ENCODE assay signal across 19 mouse cellular contexts in genomic region chr9:65639065-65639464, GRCm38 (mm10). TPM values are rescaled to one million over a fixed set of nuclear protein-coding genes. Genes with fewer than 3 reads are reported as not detected.
DNase-seq lines count a peak whose midpoint lies in the region; ATAC-seq and TF ChIP-seq lines count a peak whose summit lies in the region.
"Had no signal": no experiment of that assay in that cellular context is flagged by ENCODE, and none has a peak within 500 bp of the region (broad histone marks: within the 10 kb centered on the region; RNA-seq: fewer than 3 reads in every experiment).

No protein-coding gene starts in this region.

- intact Hi-C loops in heart, postnatal 25 days (cut with DNase I), result no loop called here

- H3K4me1 ChIP-seq in heart, embryonic 11.5 days (ENCODE audit: control insufficient read depth, insufficient read depth, low read length), result peaks cover 36% of the 10 kb centered on the region
- H3K4me1 ChIP-seq in kidney, embryonic 15.5 days, result peaks cover 43% of the 10 kb centered on the region
- H3K4me1 ChIP-seq in embryonic fibroblast, embryonic 13.5 days (ENCODE audit: control insufficient read depth, insufficient read depth, low read length), result peaks cover 23% of the 10 kb centered on the region
- H3K4me1 ChIP-seq in limb, embryonic 12.5 days (replicated peaks), result peaks cover 33% of the 10 kb centered on the region
- H3K4me1 ChIP-seq in forebrain, embryonic 14.5 days (ENCODE audit: control insufficient read depth, insufficient read depth, low read length), result no peaks in the 10 kb centered on the region

- H3K9ac ChIP-seq in heart, embryonic 11.5 days (ENCODE audit: low read depth, low read length), result peak overlapping the region; percentile 58; the same call in 1 of the 2 replicates
- H3K9ac ChIP-seq in kidney, embryonic 15.5 days, result no peak overlapping the region
- H3K9ac ChIP-seq in limb, embryonic 12.5 days (replicated peaks), result no peak overlapping the region
- no peak overlapping the region for H3K9ac ChIP-seq in forebrain, embryonic 14.5 days (ENCODE audit: low read length)
- H3K9ac ChIP-seq: forebrain, embryonic 13.5 days; hindbrain, embryonic 13.5 days; midbrain, embryonic 13.5 days had no signal

- no peak for TF ChIP-seq POLR2A in embryonic fibroblast, embryonic 13.5 days (IDR thresholded peaks at IDR 0.05; ENCODE audit: low read depth, low read length)

- no peaks in the 10 kb centered on the region for H3K9me3 ChIP-seq in heart, embryonic 11.5 days (replicated peaks; ENCODE audit: control insufficient read depth, low read length)
- H3K9me3 ChIP-seq in kidney, embryonic 15.5 days (replicated peaks), result no peaks in the 10 kb centered on the region
- H3K9me3 ChIP-seq in limb, embryonic 12.5 days, result no peaks in the 10 kb centered on the region
- H3K9me3 ChIP-seq in forebrain, embryonic 14.5 days (replicated peaks; ENCODE audit: control insufficient read depth, low read length), result no peaks in the 10 kb centered on the region
- H3K9me3 ChIP-seq: forebrain, embryonic 13.5 days; hindbrain, embryonic 13.5 days; midbrain, embryonic 13.5 days had no signal

- H3K4me2 ChIP-seq in heart, embryonic 11.5 days, result peak overlapping the region; percentile 29; the same call in 1 of the 2 replicates
- no peak overlapping the region for H3K4me2 ChIP-seq in kidney, embryonic 15.5 days
- no peak overlapping the region for H3K4me2 ChIP-seq in limb, embryonic 12.5 days
- H3K4me2 ChIP-seq in forebrain, embryonic 14.5 days (ENCODE audit: low read length), result no peak overlapping the region
- H3K4me2 ChIP-seq: forebrain, embryonic 13.5 days; hindbrain, embryonic 13.5 days; liver, embryonic 11.5 days; midbrain, embryonic 13.5 days had no signal

- no peaks in the 10 kb centered on the region for H3K27me3 ChIP-seq in heart, embryonic 11.5 days (ENCODE audit: control insufficient read depth, insufficient read depth, low read length)
- no peaks in the 10 kb centered on the region for H3K27me3 ChIP-seq in kidney, embryonic 15.5 days
- no peaks in the 10 kb centered on the region for H3K27me3 ChIP-seq in limb, embryonic 12.5 days
- H3K27me3 ChIP-seq in forebrain, embryonic 14.5 days (replicated peaks; ENCODE audit: control insufficient read depth, insufficient read depth, low read length), result no peaks in the 10 kb centered on the region

- DNase-seq in heart, postnatal 25 days (ENCODE audit: low spot score), result no peak
- no peak for DNase-seq in kidney, postnatal 4 days
- no peak for DNase-seq in layer of hippocampus, adult 8-10 months (ENCODE audit: low spot score in 2 of 2)
- no peak for DNase-seq in forebrain, embryonic 14.5 days (ENCODE audit: low spot score)
- DNase-seq: cerebellum, adult 11 months; cerebellum, postnatal 14 days; lung, adult 2 months; right cerebral cortex, postnatal 25 days; thymus, postnatal 25 days had no signal

- WGBS in heart, embryonic 11.5 days (ENCODE audit: insufficient replicate concordance), result 35% methylated on average over 5 of the region's 5 CpGs
- WGBS in kidney, embryonic 15.5 days, result 49% methylated on average over 5 of the region's 5 CpGs
- 45% methylated on average over 5 of the region's 5 CpGs for WGBS in limb, embryonic 12.5 days
- 50% methylated on average over 5 of the region's 5 CpGs for WGBS in forebrain, embryonic 14.5 days

- no peaks in the 10 kb centered on the region for H3K36me3 ChIP-seq in heart, embryonic 11.5 days (ENCODE audit: control insufficient read depth, insufficient read depth, low read length)
- H3K36me3 ChIP-seq in kidney, embryonic 15.5 days, result no peaks in the 10 kb centered on the region
- no peaks in the 10 kb centered on the region for H3K36me3 ChIP-seq in limb, embryonic 12.5 days
- H3K36me3 ChIP-seq in forebrain, embryonic 14.5 days (ENCODE audit: control insufficient read depth, insufficient read depth, low read length), result no peaks in the 10 kb centered on the region
- H3K36me3 ChIP-seq: hindbrain, embryonic 13.5 days; midbrain, embryonic 13.5 days had no signal

- 0 out of 2 replicates have a peak, but pooled peaks have one; percentile 52 for ATAC-seq in heart, embryonic 11.5 days (replicated peaks; ENCODE audit: insufficient number of reproducible peaks, low FRiP score, low TSS enrichment)
- no peak for ATAC-seq in kidney, embryonic 15.5 days (replicated peaks; ENCODE audit: low FRiP score)
- ATAC-seq in limb, embryonic 12.5 days (ENCODE audit: insufficient number of reproducible peaks, insufficient read depth, low FRiP score, low TSS enrichment, low read depth), result no peak
- ATAC-seq in forebrain, embryonic 14.5 days, result no peak
- ATAC-seq: forebrain, embryonic 13.5 days; midbrain, embryonic 13.5 days had no signal

- TF ChIP-seq CTCF in embryonic fibroblast, embryonic 13.5 days (IDR thresholded peaks at IDR 0.05; ENCODE audit: borderline replicate concordance, insufficient read depth, low read length), result no peak

- peak overlapping the region; percentile 86 for H3K27ac ChIP-seq in heart, embryonic 11.5 days (ENCODE audit: low read depth, low read length)
- peak overlapping the region; percentile 33; the same call in 1 of the 2 replicates for H3K27ac ChIP-seq in kidney, embryonic 15.5 days
- peak overlapping the region; percentile 27; the same call in 1 of the 2 replicates for H3K27ac ChIP-seq in embryonic fibroblast, embryonic 13.5 days (ENCODE audit: insufficient read depth, low read length)
- 0 out of 2 replicates have a peak overlapping the region, but pooled peaks have one; percentile 12 for H3K27ac ChIP-seq in limb, embryonic 12.5 days
- H3K27ac ChIP-seq in forebrain, embryonic 14.5 days (ENCODE audit: low read depth, low read length), result no peak overlapping the region
- H3K27ac ChIP-seq: forebrain, embryonic 13.5 days; hindbrain, embryonic 13.5 days; macrophage; midbrain, embryonic 13.5 days had no signal

- no peak overlapping the region for H3K4me3 ChIP-seq in heart, embryonic 11.5 days (ENCODE audit: low read depth, low read length)
- H3K4me3 ChIP-seq in kidney, embryonic 15.5 days (replicated peaks), result no peak overlapping the region
- H3K4me3 ChIP-seq in embryonic fibroblast, embryonic 13.5 days (ENCODE audit: insufficient read depth, low read length), result no peak overlapping the region
- H3K4me3 ChIP-seq in limb, embryonic 12.5 days (replicated peaks), result no peak overlapping the region
- H3K4me3 ChIP-seq in forebrain, embryonic 14.5 days (ENCODE audit: low read depth, low read length), result no peak overlapping the region
- H3K4me3 ChIP-seq: forebrain, embryonic 13.5 days; hindbrain, embryonic 13.5 days; midbrain, embryonic 13.5 days had no signal

RNA-seq across cellular contexts. Expression of gene Rbpms2, which starts 9.6 kb away (rescaled TPM):
- polyA plus RNA-seq in heart, embryonic 11.5 days (2014; fragmentation: Nextera tagmentation; extraction: Ambion mirVana), result 154 and 160 TPM in 2 replicates
- total RNA-seq in heart, postnatal 25 days (2021), result 10 to 100 TPM; 37.1 to 39.3 TPM
- 29.8 and 30.3 TPM in 2 replicates for polyA plus RNA-seq in kidney, embryonic 15.5 days (2015; fragmentation: Nextera tagmentation; extraction: Ambion mirVana)
- polyA plus RNA-seq in embryonic fibroblast, embryonic 13.5 days (2011; ENCODE audit: insufficient read length, low read depth, missing spikeins), result 22.7 and 34.1 TPM in 2 replicates
- 16.4 and 18.3 TPM in 2 replicates for polyA plus RNA-seq in limb, embryonic 12.5 days (2016; fragmentation: Nextera tagmentation; extraction: Ambion mirVana)
- total RNA-seq in layer of hippocampus, adult 8-10 months (2022), result 1 to 10 TPM; 3.7 to 5.4 (median 4.6) TPM
- 3.8 TPM in 2 replicates for polyA plus RNA-seq in forebrain, embryonic 14.5 days (2014; fragmentation: Nextera tagmentation; extraction: Ambion mirVana)
- total RNA-seq: MEL had no signal

RNA-seq across cellular contexts. Expression of gene Oaz2, which starts 28.7 kb away (rescaled TPM):
- 191 and 256 TPM in 2 replicates for polyA plus RNA-seq in heart, embryonic 11.5 days (2014; fragmentation: Nextera tagmentation; extraction: Ambion mirVana)
- 100 to 1,000 TPM; 249 to 259 TPM for total RNA-seq in heart, postnatal 25 days (2021)
- 299 and 308 TPM in 2 replicates for polyA plus RNA-seq in kidney, embryonic 15.5 days (2015; fragmentation: Nextera tagmentation; extraction: Ambion mirVana)
- 88.1 and 93.0 TPM in 2 replicates for polyA plus RNA-seq in embryonic fibroblast, embryonic 13.5 days (2011; ENCODE audit: insufficient read length, low read depth, missing spikeins)
- 294 and 296 TPM in 2 replicates for polyA plus RNA-seq in limb, embryonic 12.5 days (2016; fragmentation: Nextera tagmentation; extraction: Ambion mirVana)
- 100 to 1,000 TPM; 188 to 226 (median 208) TPM for total RNA-seq in layer of hippocampus, adult 8-10 months (2022)
- 206 and 233 TPM in 2 replicates for polyA plus RNA-seq in forebrain, embryonic 14.5 days (2014; fragmentation: Nextera tagmentation; extraction: Ambion mirVana)

RNA-seq across cellular contexts. Expression of gene Pif1, which starts 52.1 kb away (rescaled TPM):
- polyA plus RNA-seq in heart, embryonic 11.5 days (2014; fragmentation: Nextera tagmentation; extraction: Ambion mirVana), result 7.6 and 9.5 TPM in 2 replicates
- not detected for total RNA-seq in heart, postnatal 25 days (2021)
- 12.7 and 17.5 TPM in 2 replicates for polyA plus RNA-seq in kidney, embryonic 15.5 days (2015; fragmentation: Nextera tagmentation; extraction: Ambion mirVana)
- 8.3 and 10.9 TPM in 2 replicates for polyA plus RNA-seq in embryonic fibroblast, embryonic 13.5 days (2011; ENCODE audit: insufficient read length, low read depth, missing spikeins)
- 21.7 and 22.8 TPM in 2 replicates for polyA plus RNA-seq in limb, embryonic 12.5 days (2016; fragmentation: Nextera tagmentation; extraction: Ambion mirVana)
- under 1 TPM; 0.09 to 0.24 (median 0.16) TPM for total RNA-seq in layer of hippocampus, adult 8-10 months (2022)
- polyA plus RNA-seq in forebrain, embryonic 14.5 days (2014; fragmentation: Nextera tagmentation; extraction: Ambion mirVana), result 5.8 and 6.3 TPM in 2 replicates

RNA-seq across cellular contexts. Expression of gene Plekho2, which starts 59.2 kb away (rescaled TPM):
- polyA plus RNA-seq in heart, embryonic 11.5 days (2014; fragmentation: Nextera tagmentation; extraction: Ambion mirVana), result 10.6 and 11.9 TPM in 2 replicates
- 10 to 100 TPM; 12.9 to 13.2 TPM for total RNA-seq in heart, postnatal 25 days (2021)
- 14.9 and 20.0 TPM in 2 replicates for polyA plus RNA-seq in kidney, embryonic 15.5 days (2015; fragmentation: Nextera tagmentation; extraction: Ambion mirVana)
- 58.1 and 78.4 TPM in 2 replicates for polyA plus RNA-seq in embryonic fibroblast, embryonic 13.5 days (2011; ENCODE audit: insufficient read length, low read depth, missing spikeins)
- 12.2 and 15.0 TPM in 2 replicates for polyA plus RNA-seq in limb, embryonic 12.5 days (2016; fragmentation: Nextera tagmentation; extraction: Ambion mirVana)
- total RNA-seq in layer of hippocampus, adult 8-10 months (2022), result 10 to 100 TPM; 13.4 to 21.0 (median 14.2) TPM
- polyA plus RNA-seq in forebrain, embryonic 14.5 days (2014; fragmentation: Nextera tagmentation; extraction: Ambion mirVana), result 3.6 and 3.9 TPM in 2 replicates
